Mouse (Mus musculus) MEL (cell line): Measurements from ENCODE around the gene Ermap.

ENCODE experiments used
- CTCF ChIP-seq, 3 experiments: IDR thresholded peaks in 2 of 3; conservative IDR thresholded peaks in 1 of 3; 2 replicates each; pipeline ENCODE4 v1.5.1; 2011 to 2012; ENCODE audit warnings: low read length in 3 of 3, low read depth in 2 of 3, mild to moderate bottlenecking in 2 of 3, improper control_type of control experiment in 1 of 3, inconsistent platforms in 1 of 3, mixed read lengths in 1 of 3, moderate library complexity in 1 of 3; ENCODE audit not compliant: control insufficient read depth in 1 of 3, insufficient read depth in 1 of 3, poor library complexity in 1 of 3, severe bottlenecking in 1 of 3
- E2F4 ChIP-seq: IDR thresholded peaks from 2 replicates; pipeline ENCODE4 v1.6.1; 2011; ENCODE audit warnings: low read depth, low read length, improper control_type of control experiment, borderline replicate concordance
- EP300 ChIP-seq, 2 experiments: IDR thresholded peaks; 2 replicates each; pipeline ENCODE4 v1.6.1; 2011; ENCODE audit warnings: improper control_type of control experiment in 2 of 2, low read length in 2 of 2, low read depth in 1 of 2, mild to moderate bottlenecking in 1 of 2
- HCFC1 ChIP-seq: IDR thresholded peaks from 2 replicates; pipeline ENCODE4 v1.6.1; 2012; ENCODE audit warnings: low read depth, mild to moderate bottlenecking, inconsistent platforms, low read length, improper control_type of control experiment, moderate library complexity
- MAX ChIP-seq: IDR thresholded peaks from 2 replicates; pipeline ENCODE4 v1.6.1; 2011; ENCODE audit warnings: low read length, improper control_type of control experiment
- NELFE ChIP-seq: IDR thresholded peaks from 2 replicates; pipeline ENCODE4 v1.6.1; 2011; ENCODE audit warnings: low read depth, low read length, improper control_type of control experiment
- POLR2A ChIP-seq, 2 experiments: IDR thresholded peaks; 2 replicates each; pipeline ENCODE4 v1.6.1; 2011 to 2012; ENCODE audit warnings: low read length in 2 of 2, mild to moderate bottlenecking in 2 of 2, control low read depth in 1 of 2, improper control_type of control experiment in 1 of 2, low read depth in 1 of 2, moderate library complexity in 1 of 2; ENCODE audit not compliant: control insufficient read depth in 1 of 2, insufficient read depth in 1 of 2, poor library complexity in 1 of 2
- POLR2AphosphoS2 ChIP-seq: IDR thresholded peaks from 2 replicates; pipeline ENCODE4 v1.6.1; 2011; ENCODE audit warnings: low read length, improper control_type of control experiment
- TBP ChIP-seq: IDR thresholded peaks from 2 replicates; pipeline ENCODE4 v1.8.0; 2011; ENCODE audit warnings: low read depth, low read length, improper control_type of control experiment
- TCF12 ChIP-seq: IDR thresholded peaks from 2 replicates; pipeline ENCODE4 v1.6.1; 2014; ENCODE audit warnings: low read depth, mild to moderate bottlenecking, inconsistent platforms, low read length, improper control_type of control experiment, moderate library complexity
- USF1 ChIP-seq: IDR thresholded peaks from 2 replicates; pipeline ENCODE4 v1.6.1; 2014; ENCODE audit warnings: low read depth, mild to moderate bottlenecking, inconsistent platforms, low read length, improper control_type of control experiment, moderate library complexity

DNA sequence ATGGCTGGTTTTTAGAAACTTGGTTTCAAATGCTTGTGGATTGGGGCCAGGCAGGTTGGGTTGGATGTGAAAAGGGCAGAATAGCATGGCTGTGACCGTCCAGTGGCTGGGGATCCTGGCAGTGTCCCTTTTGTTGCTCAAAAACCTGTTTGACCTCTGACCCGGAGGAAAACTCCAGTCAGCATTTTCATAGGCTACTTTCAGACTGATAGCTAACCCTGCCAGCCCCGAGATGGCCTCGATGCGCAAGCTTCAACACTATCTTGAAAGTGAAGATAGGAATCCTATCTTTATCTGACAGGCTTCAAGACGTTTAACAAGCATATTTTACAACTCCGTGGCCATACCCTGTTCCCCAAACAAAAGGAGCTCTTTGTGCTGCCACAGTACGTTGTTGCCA is 52.5 kb downstream of the Ermap start:
- no peak for TF ChIP-seq CTCF (IDR thresholded peaks at IDR 0.05 in 2 of 3, conservative IDR thresholded peaks at IDR 0.05 in 1 of 3; ENCODE audit: control insufficient read depth in 1 of 3, insufficient read depth in 1 of 3, low read depth in 2 of 3, low read length in 3 of 3, poor library complexity in 1 of 3, severe bottlenecking in 1 of 3)
- no peak for TF ChIP-seq USF1
- peak in 1 of 2 experiments; percentile 41; a peak in 1 of 4 replicates for TF ChIP-seq EP300 (IDR thresholded peaks at IDR 0.05; ENCODE audit: low read depth in 1 of 2, low read length in 2 of 2)
- TF ChIP-seq POLR2AphosphoS2, result no peak
- no peak for TF ChIP-seq POLR2A (IDR thresholded peaks at IDR 0.05; ENCODE audit: control insufficient read depth in 1 of 2, insufficient read depth in 1 of 2, low read depth in 1 of 2, low read length in 2 of 2, poor library complexity in 1 of 2)
- TF ChIP-seq E2F4, result no peak
- TF ChIP-seq TBP, result no peak
- TF ChIP-seq MAX, result no peak
- TF ChIP-seq HCFC1, result no peak
- no peak for TF ChIP-seq NELFE
- no peak for TF ChIP-seq TCF12
